Mouse (Mus musculus) cerebellum, postnatal 4 days (tissue): Measurements from ENCODE around the gene Tdrd5.
"Not testable (repeated sequence)": the region's sequence is repeated elsewhere in the genome, so short reads cannot be mapped to it uniquely, and the experiment has no call there.

Experiments
- DNase-seq, 2 experiments: peaks; one replicate each; pipeline ENCODE4 v3.0.0; 2022; ENCODE audit warnings: low spot score in 2 of 2, mixed read lengths in 1 of 2

Gene Tdrd5

DNA sequence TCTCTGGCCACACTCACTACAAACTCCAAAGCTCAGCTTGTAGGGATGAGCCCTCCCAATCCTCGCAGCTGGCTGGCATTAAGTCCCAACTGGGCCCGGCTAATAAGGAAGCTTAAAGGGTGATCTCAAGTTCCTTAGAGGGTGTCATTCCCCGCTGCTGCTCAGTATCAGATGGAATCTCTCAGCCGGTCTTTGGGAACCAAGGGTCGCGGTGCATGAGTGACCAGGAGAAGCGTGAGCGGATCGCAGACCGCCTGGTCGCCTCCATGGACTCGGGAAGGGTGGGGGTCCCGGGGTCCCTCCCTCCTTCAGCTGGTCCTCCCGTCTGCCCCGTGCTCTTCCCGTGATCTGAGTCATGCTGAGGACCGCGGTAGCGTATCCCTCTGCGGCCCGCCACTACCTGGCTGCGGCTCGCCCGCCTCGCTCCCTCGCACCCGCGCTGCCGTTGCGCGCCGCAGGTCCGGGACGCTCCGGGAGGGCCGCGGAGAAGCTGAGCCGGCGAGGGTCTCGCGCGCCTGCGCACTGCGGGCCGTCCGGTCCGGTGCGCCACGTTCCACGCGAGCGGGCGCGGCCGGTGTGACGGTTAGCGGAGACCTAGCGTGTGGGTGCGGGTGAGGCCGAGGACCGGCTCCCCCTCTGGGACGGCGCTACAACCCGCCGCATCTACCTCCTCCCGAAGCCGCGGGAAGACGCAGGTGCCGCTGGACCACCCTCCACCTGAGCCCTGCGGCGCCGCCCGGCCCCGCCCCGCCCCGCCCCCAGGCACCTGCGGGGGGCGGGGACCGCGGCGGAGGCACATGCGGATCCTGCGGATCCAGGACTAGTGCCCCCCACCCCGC, at the start of gene Tdrd5:
Tdrd5 (minus strand) TSS at position 754 of the 839 bp plus-strand sequence.
- peak in 1 of 2 experiments; percentile 32 for DNase-seq

DNA sequence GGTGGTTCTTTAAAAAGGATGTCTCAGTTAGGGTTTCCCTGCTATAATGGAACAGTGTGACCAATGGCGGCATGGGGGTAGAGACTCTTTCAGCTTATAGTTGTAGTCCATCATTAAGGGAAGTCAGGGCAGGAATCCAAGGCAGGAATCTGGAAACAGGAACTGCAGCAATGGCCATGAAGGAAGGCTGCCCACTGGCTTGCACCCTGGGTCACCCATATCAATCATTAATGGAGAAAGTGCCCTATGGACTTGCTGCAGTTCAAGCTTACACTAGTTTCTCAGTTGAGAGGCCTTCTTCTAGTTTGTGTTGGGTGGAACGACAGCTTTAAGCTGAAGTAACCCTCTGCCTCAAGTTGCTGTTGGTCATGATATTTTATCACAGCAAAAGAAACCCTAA, 49.0 kb upstream of the Tdrd5 start:
- DNase-seq: no peak

DNA sequence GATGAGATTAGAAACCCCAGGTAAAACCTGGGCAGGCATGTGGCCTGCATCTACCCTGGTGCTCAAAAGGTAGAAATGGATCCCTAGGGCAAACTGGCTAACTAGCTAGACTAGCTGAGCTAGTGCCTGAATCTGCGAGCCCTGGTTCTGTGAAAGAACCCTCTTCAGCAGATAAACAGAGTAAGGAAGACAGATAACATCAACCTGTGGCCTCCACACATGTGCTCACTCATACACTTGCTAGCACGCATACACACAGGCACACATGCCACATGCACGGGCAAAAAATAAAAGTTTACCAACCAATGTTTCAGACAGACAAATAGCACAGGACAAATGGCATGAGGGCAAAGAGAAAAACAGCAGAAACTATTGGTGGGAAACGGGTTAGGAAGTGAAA, 47.0 kb upstream of the Tdrd5 start:
- no peak for DNase-seq

DNA sequence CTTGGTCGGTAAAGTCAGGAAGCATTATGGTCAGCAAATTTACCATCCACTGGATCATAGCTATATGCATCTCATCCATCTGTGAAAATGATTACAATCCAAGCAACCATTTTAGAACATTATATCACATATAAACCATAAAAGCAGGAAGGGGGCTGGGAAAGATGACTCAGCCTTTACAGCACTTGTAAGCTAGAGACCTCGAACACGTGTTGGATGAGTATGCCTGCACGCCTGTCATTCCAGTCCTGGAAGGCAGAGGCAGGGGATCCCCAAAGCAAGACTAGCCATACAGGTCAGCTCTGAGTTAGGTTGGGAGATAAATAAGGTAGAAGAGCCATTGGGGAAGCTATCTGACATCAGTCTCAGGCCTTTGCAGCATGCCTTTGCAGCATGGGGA, 45.6 kb upstream of the Tdrd5 start:
- DNase-seq: no peak

DNA sequence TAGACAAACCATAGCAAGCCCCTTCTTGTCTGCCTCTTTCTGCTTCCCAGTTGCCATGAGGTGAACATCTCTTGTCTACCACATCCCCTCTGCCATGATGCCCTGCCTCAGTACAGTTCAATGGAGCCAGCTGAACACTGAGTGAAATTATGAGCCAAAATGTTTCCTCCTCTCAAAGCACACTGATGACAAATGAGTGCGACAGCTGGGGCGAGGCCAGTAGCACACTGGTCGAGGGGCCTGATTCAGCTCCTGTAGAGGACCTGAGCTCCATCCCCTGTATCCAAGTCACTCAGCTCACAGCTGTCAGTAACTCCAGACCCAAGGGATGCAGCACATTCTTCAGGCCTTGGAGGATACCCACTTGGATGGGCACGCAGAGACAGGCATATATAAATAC, 42.2 kb upstream of the Tdrd5 start:
- DNase-seq: no peak

DNA sequence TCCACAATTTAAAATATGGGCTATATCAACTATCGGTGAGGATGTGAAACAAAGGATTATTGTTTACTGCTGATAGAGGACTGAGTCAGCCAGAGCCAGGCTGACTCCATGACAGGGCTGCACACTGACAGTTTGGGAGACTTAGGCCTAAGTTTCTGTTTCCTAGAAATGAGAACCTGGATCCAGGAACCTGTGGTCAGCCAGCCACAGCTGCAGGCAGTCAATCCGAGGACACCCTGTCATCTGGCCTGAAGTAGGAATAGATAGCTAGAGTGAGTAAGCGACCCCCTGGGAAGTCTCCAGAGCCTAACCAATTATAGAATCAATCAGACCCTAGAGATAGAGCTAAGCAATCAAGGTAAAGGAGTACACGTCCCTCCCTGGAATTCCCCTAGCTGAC, 41.0 kb upstream of the Tdrd5 start:
- no peak for DNase-seq

DNA sequence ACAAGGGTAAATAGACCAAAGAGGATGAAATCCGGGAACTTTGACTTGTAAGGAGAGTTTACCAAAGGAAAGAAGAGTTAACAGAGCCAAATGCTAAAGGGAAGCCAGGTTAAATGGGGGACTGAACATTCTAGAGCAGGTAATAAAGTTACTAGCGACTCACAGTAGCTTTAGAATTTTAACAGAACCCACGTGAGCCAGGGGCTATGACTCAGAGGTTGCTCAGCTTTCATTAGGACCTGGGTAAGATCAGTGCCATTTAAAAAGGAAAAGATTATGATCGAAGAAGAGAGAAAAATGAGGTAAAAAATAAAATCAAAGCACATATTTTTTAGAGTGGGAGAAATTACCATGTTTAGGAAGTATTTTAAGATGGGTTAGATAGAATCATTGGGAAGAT, 37.4 kb upstream of the Tdrd5 start:
- DNase-seq: no peak

DNA sequence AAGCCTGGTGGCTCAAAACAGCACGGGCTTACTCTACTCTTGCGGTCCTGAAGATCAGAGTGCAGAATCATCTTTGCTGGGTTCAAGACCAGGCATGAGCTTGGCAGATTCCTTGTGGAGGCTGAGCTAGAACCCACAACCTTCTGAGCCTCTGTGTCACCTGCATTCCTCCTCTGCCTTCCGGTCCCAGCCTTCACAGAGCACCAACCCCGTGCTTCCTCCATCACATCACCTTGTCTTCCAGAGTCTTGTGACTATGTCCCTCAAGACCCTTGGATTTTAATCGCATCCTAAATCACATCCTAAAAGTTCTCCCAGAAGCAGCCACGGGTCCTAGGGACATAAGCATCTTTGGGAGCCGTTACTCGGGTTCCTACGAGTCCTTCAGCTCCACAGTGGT, 19.7 kb upstream of the Tdrd5 start:
- no peak for DNase-seq

DNA sequence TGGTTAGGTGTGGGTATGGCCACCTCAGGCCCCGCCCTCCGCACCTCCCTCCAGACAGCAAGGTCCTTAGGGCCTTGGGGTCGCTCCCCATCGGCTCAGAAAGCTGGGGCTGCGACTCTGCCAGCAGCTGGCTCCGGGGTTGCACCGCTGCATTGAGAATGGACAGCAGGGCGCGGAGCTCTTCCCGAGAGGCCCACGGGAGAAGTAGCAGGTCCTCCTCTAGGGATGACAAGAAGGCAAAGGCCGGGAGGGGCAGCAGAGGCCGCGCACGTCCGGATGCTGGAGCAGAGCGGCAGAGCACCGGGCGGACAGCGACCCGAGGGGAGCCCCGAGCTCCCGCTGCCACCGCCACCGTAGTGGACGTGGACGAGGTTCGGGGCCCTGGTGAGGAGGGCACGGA, 7.2 kb upstream of the Tdrd5 start, which contains the start of gene Nphs2:
Nphs2 (plus strand) TSS at position 98 of the 400 bp plus-strand sequence.
- no peak for DNase-seq

DNA sequence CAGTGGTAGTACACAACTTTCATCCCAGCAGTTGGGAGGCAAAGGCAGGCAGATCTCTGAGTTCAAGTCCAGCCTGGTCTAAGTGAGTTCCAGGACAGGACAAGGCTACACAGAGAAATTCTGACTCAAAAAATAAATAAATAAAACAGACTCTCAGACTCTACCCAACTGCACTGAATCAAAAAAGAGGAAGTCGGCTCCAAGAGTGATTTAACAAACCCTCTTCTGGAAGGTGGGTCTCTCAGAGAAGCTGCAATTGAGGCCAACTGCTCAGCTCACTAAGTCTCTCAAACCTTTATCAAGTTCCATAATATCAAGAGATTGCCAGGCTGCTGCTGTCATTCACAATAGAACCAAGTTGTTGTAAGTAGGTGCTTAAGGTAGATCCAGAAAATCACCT, 5.1 kb upstream of the Tdrd5 start:
- DNase-seq: no peak

DNA sequence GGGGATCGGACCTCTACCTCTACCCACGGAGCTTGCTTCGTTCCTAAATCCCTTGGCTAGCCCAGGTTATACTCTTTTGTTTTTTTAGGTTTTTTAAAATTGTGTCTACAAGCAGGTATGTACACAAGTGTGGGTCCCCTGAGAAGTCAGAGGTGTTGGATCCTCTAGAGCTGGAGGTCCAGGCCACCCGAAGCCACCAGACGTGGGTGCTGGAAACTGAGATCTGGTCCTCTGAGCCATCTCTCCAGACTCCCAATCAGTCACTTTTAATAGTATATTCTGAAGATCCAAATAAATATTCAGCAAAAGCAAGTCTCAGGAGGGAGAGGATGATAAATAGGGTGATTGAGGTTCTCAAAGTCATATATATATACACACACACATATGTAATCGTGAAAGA, 13.4 kb downstream of the Tdrd5 start:
- DNase-seq: no peak

DNA sequence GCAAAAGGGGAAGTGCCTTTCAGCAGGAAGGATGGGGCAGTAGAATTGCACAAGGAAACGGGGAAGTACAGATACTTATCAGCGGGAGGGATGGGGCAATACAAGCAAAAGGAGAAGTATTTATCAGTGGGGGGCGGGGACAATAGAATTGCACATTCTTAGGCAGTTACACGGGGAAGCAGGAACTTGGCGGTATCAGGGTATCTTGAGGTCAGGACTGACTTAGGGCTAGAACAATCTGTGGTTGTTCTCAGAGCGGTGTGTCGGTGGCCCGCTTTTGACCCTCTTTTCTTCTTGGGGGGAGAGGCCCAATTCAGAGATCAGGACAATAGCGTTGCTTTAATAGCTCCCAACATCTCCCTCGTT, 14.3 kb downstream of the Tdrd5 start:
- DNase-seq: not testable (repeated sequence)

DNA sequence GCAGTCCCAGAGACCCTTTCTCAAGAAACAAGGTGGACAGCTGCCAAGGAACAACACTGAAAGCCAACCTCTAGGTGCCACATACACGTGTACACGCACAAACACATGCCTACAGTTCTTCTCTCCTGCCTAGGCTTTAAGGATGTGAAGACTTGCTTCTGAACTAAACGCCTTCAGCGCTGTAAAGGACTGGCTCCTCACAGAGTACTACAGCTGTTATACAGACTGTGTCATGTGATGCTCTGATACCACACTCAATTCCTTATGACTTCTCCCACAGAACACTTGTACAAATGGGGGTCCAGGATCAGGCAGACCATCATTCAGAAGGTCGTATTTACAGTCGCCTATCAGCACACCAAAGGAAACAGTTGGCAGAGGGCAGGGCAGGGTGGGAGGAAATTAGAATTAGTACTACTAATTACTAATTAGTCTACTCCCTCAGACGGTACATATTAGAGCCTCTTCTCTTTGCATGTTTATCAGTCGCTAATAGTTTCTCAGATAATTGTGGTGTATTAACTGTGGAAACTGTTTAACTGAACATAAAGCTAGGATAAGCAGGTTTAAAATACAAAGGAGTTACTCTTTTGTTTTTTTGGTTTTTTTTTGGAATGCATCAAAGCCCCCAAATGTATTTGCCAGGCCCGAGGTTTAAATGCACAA, 14.8 kb downstream of the Tdrd5 start:
- DNase-seq: no peak

DNA sequence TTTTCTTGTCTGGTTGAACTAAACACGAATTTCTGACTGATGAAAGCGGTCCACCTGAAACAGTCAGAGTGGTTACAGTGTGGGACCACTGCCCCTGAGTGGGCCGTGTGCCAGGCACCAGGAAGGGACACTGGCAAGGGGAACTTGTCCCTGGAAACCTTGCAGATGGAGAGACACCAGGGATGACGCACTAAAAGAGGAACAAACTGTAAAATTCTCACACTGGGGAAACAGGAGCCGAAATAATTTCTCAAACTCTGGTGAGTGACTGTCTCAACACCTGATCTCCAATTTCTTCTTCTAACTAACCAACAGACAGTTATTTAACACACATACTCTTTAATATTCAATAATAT, 17.9 kb downstream of the Tdrd5 start:
- DNase-seq: no peak

DNA sequence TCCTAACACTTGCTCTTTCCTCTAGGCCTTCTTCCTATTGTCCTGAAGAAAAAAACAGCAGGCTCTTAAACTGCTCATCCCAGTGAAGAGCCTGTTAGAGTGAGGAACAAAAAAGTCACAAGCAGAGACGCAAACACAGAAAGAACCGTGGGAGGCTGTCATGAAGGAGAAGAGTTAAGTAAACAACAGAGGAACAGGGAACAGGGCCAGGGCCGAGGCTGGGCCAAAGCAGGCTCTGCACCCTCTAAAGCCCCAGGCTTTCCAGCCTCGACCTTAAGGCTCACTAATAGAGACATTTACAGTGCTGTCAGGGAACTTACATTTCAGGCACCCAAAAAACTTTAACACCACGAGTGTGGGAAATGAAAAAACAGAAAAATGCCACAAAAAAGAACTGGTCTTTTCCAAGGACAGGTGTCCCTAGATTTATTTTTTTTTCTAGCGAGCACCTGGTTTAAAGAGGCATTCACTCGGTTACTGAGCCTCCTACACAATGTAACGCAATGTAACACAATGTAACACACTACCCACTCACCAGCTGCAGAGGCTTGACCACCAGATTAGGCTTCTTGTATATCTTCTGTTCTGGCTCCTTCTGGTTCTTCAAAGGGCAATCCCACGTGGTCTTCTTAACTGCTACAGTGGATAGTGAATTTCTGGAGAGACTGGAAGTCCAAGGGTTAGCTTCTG, 18.5 kb downstream of the Tdrd5 start:
- DNase-seq: no peak

DNA sequence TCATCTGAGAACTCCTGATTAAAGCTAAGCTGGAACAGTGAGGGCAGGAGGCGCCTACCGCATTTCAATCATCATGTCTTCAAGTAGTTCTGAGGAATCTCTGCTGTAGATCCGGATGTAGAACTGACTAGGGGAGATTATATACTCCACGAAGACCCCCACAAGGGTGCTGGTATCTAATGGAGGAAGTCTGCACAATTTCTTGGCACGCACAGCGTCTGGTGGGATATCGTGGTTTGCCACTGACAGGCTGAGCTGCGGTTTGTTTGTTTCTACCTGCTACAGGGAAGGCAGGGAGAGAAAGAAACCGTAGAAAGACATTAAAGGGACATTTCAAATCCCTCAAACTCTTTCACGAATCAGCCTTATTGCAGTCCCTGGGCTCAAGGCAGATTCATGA, 19.3 kb downstream of the Tdrd5 start:
- DNase-seq: no peak

DNA sequence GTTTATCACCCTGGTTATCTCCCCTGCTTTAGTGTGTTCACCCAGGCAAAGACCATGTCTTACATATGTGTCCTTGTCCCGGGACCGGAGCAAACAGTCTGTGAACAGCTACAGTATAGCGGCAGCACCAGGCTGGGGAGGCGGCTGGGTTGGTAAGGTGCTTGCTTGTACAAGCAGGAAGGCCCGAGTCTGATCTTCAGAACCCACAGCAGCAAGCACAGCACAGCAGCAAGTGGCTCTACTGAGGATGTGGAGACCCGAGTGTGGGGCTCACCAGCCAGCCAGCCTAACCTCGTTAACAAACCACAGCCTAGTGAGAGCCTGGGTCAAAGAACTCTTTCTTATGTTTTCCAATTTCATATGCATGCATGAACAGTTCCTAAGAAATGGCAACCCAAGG, 23.3 kb downstream of the Tdrd5 start:
- no peak for DNase-seq

DNA sequence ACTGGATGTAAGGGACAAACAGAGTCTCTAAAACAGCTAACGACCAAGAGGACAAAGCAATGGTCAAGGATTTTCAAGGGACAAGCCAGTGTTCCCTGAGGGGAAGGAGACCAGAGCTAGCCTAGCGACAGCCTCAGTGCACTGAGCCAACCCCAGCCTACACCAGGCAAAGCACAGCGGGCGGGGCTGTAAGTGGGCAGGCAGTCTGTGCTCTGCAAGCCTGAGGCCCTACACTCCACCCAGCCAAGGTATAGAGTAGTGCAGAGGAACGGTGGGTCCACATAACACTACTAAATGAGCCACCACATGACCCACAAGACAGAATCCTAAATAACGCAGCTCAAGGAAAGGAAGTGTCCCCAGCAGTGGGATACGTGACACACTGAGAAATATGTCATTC, 29.8 kb downstream of the Tdrd5 start:
- no peak for DNase-seq

DNA sequence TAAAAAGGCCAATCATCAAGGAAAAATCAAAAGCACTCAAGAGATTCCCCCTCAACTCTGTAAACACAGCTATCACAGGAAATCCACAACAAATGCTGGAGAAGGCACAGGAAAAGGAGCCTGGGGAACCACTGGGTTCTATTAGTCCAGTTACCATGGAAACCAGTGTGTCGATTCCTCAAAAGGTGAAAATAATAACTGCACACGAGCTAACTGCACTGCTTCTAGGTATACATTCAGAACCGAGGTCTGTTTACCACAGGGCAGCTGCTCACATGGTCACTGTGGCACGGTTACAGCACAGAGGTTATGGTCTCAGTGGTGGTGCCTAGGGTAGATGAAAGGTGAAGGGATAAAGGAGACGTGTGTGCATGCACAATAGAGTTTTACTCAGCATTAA, 31.8 kb downstream of the Tdrd5 start:
- no peak for DNase-seq

DNA sequence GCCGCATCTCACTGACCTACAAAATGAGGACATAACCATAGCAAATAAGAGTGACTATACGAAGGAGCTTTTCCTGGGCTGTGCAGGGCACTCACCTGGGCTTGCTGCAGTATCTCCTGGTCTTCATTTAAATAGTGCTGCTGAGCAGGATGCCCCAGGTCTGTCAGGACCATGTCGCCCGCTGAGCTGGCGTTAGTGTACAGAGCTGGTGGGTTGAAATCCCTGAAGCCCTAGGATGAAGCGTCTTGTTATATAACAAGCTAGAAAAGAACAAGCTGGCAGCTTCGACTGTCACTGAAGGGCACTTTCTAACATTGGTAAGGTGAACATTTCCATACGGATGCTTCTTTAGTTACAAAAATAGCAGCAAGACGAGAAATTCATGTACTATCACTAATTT, 33.0 kb downstream of the Tdrd5 start:
- no peak for DNase-seq

DNA sequence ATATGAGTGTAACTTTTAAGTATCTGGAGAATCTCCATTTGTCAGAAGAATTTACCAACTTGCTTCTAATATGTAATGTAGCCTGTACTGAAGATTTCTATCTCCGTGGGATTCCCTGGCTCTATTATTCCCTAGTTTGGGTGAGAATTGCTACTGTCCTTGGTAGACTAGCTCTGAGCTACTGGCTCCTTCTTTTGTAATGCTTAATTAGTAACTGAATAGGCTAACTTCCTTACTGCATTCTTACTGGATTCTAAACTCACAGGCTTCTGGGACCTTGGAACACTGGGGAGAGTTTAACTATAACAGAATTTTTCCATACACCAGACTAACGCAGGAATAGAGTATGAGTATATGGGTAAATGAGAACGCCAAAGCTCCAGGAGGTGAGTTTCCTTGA, 34.9 kb downstream of the Tdrd5 start:
- not testable (repeated sequence) for DNase-seq

DNA sequence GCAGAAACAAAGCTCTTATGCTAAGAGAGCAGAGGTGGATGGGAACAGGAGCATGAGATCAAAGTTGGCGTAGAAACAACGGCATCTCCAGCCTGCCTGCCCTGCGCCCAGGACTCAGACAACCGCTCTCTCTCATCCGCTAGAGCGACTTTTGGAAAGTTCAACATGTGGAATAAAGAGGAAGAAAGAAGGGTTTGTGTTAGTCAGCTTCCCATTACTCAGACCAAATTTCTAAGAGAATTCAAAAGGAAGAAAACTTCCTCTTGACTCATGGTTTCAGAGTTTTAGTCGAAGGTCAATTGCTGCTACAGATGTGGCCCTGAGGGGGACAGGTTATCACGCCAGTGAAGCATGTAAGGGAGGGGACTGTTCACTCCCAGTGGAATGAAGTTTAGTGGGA, 39.5 kb downstream of the Tdrd5 start:
- no peak for DNase-seq

DNA sequence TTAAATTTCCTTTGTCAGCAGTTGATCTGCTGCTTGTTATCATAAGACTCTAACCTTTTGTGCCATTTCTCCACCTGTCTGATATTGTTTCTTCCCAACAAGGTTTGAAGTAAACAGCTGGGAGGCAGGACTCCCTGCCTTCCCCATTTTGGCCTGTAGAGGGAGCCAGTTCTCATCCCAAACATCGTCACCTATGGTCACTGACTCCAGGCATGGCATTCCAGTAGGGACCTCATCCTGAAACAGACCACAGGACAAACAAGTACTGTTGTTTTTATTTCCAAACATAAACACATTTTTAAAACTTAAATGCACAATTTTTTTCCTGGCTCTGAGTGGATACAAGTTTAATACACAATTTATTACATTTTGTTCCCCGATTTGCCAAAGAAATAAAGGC, 40.1 kb downstream of the Tdrd5 start:
- DNase-seq: peak; percentile 56 to 65
